Mouse (Mus musculus): ENCODE data around the gene Tnfsf4. TPM values are rescaled to one million over a fixed set of nuclear protein-coding genes. Genes with fewer than 3 reads are reported as not detected.

Tnfsf4 gene
- polyA plus RNA-seq, 1 experiment from 2014 or later, result not detected

DNA sequence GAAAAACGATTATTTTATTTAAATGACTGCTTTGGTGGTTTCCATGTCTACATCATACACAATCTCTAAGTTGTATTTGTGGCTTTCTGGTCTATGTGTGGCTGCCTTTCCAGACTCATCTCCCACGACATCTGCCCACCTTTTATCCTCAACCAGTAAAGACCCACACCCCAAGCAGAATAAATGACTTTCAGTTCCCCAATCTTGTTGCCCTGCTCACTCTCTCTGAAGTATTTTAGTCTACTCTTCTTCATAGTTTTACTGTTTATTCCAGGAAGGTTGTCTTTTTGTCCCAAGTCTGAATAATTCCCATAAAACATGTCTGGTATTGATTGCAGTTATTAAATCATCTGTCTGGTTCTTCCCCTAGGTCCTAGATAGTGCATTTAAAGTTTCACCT lies 40.6 kb downstream of the Tnfsf4 start:
- Histone ChIP-seq H3K27me3 (ENCODE audit: control insufficient read depth, insufficient read depth, low read depth, low read length) (no peaks in the 10 kb centered on the region), H3K4me2 (ENCODE audit: low read depth, low read length) (no peak overlapping the region), H3K9ac (ENCODE audit: low read length) (no peak overlapping the region), H3K27ac (ENCODE audit: low read length) (no peak overlapping the region), H3K9me3 (ENCODE audit: control insufficient read depth, low read length) (no peaks in the 10 kb centered on the region), H3K36me3 (ENCODE audit: control insufficient read depth, insufficient read depth, low read length) (no peaks in the 10 kb centered on the region), H3K4me3 (ENCODE audit: low read length) (no peak overlapping the region), H3K4me1 (replicated peaks; ENCODE audit: control insufficient read depth, insufficient read depth, low read length) (no peaks in the 10 kb centered on the region)
- ATAC-seq (ENCODE audit: low read depth), result no peak
- 64% methylated on average over 2 of the region's 2 CpGs for WGBS

DNA sequence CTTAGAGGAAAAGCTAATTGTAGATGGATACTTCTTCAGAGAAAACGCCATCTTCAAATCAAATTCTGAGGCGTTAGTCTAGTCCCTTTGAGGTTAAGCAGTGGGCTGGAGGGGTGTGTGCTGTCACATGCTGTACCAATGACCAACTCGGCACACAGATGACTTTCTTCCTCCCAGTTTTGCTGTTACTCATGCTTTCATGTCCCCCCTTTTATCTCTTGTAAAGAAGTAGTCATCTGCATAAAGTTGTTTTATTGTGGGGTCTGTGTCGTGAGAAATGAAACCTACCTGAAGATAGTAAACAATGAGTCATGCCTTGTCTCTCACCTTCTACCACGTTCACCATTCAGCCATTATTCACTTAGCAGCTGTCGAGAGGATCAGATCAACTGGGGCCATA lies 41.3 kb downstream of the Tnfsf4 start:
- Histone ChIP-seq H3K27me3 (ENCODE audit: control insufficient read depth, insufficient read depth, low read depth, low read length) (no peaks in the 10 kb centered on the region), H3K27ac (ENCODE audit: low read length) (no peak overlapping the region), H3K4me1 (replicated peaks; ENCODE audit: control insufficient read depth, insufficient read depth, low read length) (no peaks in the 10 kb centered on the region), H3K9me3 (ENCODE audit: control insufficient read depth, low read length) (no peaks in the 10 kb centered on the region), H3K36me3 (ENCODE audit: control insufficient read depth, insufficient read depth, low read length) (no peaks in the 10 kb centered on the region), H3K9ac (ENCODE audit: low read length) (no peak overlapping the region), H3K4me3 (ENCODE audit: low read length) (no peak overlapping the region), H3K4me2 (ENCODE audit: low read depth, low read length) (no peak overlapping the region)
- 77% methylated on average over 6 of the region's 6 CpGs for WGBS
- no peak for ATAC-seq (ENCODE audit: low read depth)

DNA sequence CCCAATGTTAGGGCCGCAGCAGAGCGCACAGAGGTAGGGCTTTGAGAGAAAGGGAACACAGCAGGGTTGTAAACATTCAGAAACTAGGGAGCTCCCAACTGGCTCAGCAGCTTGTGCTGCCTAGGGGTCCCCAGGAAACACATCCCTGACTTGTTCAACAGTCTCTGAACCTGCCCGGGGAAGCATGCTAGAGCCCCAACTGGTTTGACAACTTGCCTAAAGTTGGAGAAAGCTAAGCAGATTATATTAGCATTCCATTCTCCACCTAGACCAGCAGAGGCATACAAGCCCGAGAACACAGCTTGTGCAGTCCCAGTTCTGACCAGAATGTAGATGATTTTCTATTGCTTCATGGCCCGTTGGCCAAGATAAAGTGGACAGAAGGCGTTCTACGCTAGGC lies 49.6 kb downstream of the Tnfsf4 start:
- Histone ChIP-seq H3K4me3 (ENCODE audit: low read length) (no peak overlapping the region), H3K27ac (ENCODE audit: low read length) (peak overlapping the region; percentile 83), H3K27me3 (ENCODE audit: control insufficient read depth, insufficient read depth, low read depth, low read length) (no peaks in the 10 kb centered on the region), H3K4me1 (replicated peaks; ENCODE audit: control insufficient read depth, insufficient read depth, low read length) (peaks cover 10% of the 10 kb centered on the region; the same call in 1 of the 2 replicates), H3K36me3 (ENCODE audit: control insufficient read depth, insufficient read depth, low read length) (no peaks in the 10 kb centered on the region), H3K9ac (ENCODE audit: low read length) (no peak overlapping the region; the same call in 1 of the 2 replicates), H3K9me3 (ENCODE audit: control insufficient read depth, low read length) (no peaks in the 10 kb centered on the region), H3K4me2 (ENCODE audit: low read depth, low read length) (no peak overlapping the region)
- 53% methylated on average over 7 of the region's 7 CpGs for WGBS
- peak; percentile 94 for ATAC-seq (ENCODE audit: low read depth)

DNA sequence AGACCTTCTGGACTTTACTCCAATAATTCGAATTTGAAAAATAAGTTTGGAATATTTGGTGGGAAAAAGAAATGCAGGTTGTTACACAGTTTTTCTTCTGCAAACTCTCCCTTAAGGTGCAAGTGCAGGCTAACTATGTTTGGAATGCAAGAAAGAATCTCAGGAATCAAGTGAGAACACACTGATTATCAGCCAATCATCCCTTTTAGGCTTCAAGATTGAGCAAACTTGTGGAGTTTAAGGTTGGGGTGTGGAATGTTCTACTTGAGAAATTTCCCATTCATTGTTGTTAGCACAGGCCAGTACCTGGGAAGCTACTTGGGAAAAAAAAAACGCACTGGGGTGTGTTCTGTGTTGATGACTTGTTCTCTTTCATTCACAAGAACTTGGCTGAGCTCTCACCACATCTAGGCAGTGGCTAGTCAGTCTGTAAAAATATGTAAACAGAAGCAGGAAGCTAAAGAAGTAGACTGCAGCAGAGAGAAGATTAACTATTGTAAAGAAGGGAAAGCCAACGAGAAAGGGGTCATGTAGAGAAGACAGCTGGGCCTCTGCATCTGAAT lies 56.6 kb downstream of the Tnfsf4 start:
- Histone ChIP-seq H3K27me3 (ENCODE audit: control insufficient read depth, insufficient read depth, low read depth, low read length) (no peaks in the 10 kb centered on the region), H3K36me3 (ENCODE audit: control insufficient read depth, insufficient read depth, low read length) (no peaks in the 10 kb centered on the region), H3K9me3 (ENCODE audit: control insufficient read depth, low read length) (0 out of 2 replicates have a peak, but pooled peaks cover 2% of the 10 kb centered on the region), H3K4me3 (ENCODE audit: low read length) (no peak overlapping the region), H3K27ac (ENCODE audit: low read length) (peak overlapping the region; percentile 72), H3K4me2 (ENCODE audit: low read depth, low read length) (no peak overlapping the region), H3K4me1 (replicated peaks; ENCODE audit: control insufficient read depth, insufficient read depth, low read length) (peaks cover 12% of the 10 kb centered on the region; the same call in 1 of the 2 replicates), H3K9ac (ENCODE audit: low read length) (no peak overlapping the region)
- 17% methylated on average over 3 of the region's 3 CpGs for whole genome bisulfite sequencing
- ATAC-seq (ENCODE audit: low read depth), result peak; percentile 85

DNA sequence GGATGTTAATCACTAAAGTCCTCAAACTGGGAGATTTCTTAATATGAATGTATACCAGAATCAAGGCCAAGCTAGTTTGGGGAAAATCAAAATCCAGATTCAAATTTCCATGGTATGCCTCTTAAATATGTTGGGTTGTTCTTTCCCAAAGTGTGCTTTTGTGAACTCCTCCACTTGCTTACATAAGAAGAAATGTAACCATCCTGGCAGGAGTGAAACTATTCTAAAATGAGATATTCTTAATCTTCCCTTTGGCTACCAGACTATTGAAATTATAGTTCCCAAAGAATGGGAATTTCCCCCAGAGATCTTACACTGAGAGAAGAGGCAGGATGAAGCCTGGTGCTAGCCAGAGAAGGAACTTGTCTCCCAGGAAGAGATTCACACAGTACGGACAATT lies 57.0 kb downstream of the Tnfsf4 start:
- H3K9ac ChIP-seq (ENCODE audit: low read length), result no peak overlapping the region
- H3K27me3 ChIP-seq (ENCODE audit: control insufficient read depth, insufficient read depth, low read depth, low read length), result no peaks in the 10 kb centered on the region
- H3K27ac ChIP-seq (ENCODE audit: low read length), result peak overlapping the region; percentile 44
- 0 out of 2 replicates have a peak, but pooled peaks cover 2% of the 10 kb centered on the region for H3K9me3 ChIP-seq (ENCODE audit: control insufficient read depth, low read length)
- no peak overlapping the region for H3K4me3 ChIP-seq (ENCODE audit: low read length)
- 85% methylated on average over 1 of the region's 1 CpGs for WGBS
- H3K4me2 ChIP-seq (ENCODE audit: low read depth, low read length), result no peak overlapping the region
- H3K4me1 ChIP-seq (replicated peaks; ENCODE audit: control insufficient read depth, insufficient read depth, low read length), result peaks cover 12% of the 10 kb centered on the region; the same call in 1 of the 2 replicates
- no peaks in the 10 kb centered on the region for H3K36me3 ChIP-seq (ENCODE audit: control insufficient read depth, insufficient read depth, low read length)
- ATAC-seq (ENCODE audit: low read depth), result no peak

DNA sequence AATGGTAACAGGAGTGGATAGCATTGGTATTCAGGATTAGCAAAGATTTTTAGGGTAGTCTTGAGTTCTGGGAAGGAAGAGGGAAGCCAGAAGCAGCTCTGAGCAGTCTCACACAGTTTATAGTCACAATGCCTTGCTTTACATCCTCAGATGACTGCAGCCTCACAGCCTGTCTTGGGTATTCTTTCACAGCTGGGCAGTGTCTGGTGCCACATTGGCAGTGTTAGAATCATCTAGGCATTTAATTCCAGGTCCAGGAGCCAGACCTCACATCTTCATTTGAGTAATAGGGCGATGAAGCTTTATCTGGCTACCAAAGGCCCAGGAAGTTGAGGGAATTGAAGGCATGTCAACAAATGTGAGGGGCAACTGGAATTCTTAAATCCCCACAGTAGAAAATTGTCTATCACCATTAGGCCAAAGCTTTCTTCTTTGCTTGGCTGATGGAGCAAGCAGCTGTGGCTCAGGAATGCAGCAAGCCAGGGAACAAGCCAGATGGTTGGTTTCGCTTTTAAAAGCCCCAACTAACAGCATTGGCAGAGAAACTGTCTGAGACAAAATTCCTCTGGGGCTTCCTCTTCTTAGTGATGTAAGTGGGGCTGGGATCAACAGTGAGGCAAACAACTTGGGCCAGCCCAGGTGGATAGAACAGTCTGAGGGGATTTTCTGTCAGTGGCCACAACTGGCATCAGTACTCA lies 68.3 kb downstream of the Tnfsf4 start:
- peak overlapping the region; percentile 56 for H3K27ac ChIP-seq (ENCODE audit: low read length)
- peak; percentile 89 for ATAC-seq (ENCODE audit: low read depth)
- 36% methylated on average over 2 of the region's 2 CpGs for WGBS
- H3K27me3 ChIP-seq (ENCODE audit: control insufficient read depth, insufficient read depth, low read depth, low read length), result no peaks in the 10 kb centered on the region
- H3K9ac ChIP-seq (ENCODE audit: low read length), result no peak overlapping the region
- H3K4me3 ChIP-seq (ENCODE audit: low read length), result no peak overlapping the region
- H3K4me2 ChIP-seq (ENCODE audit: low read depth, low read length), result no peak overlapping the region
- H3K36me3 ChIP-seq (ENCODE audit: control insufficient read depth, insufficient read depth, low read length), result no peaks in the 10 kb centered on the region
- peaks cover 17% of the 10 kb centered on the region for H3K4me1 ChIP-seq (replicated peaks; ENCODE audit: control insufficient read depth, insufficient read depth, low read length)
- H3K9me3 ChIP-seq (ENCODE audit: control insufficient read depth, low read length), result no peaks in the 10 kb centered on the region

Other genes starting within 250 kb of the Tnfsf4 start
- gene Tex50, start 236.1 kb upstream of the Tnfsf4 start, polyA plus RNA-seq (2015; fragmentation: Nextera tagmentation; extraction: Ambion mirVana), result 0.16 and 0.24 TPM in 2 replicates
- gene Prdx6, start 144.2 kb upstream of the Tnfsf4 start, polyA plus RNA-seq (2015; fragmentation: Nextera tagmentation; extraction: Ambion mirVana), result 458 and 477 TPM in 2 replicates
- gene Tnfsf18, start 99.2 kb downstream of the Tnfsf4 start, polyA plus RNA-seq (2015; fragmentation: Nextera tagmentation; extraction: Ambion mirVana), result 0.10 and 0.16 TPM in 2 replicates